Mouse (Mus musculus): Measurements from ENCODE around the gene Rfx7. TPM values are rescaled to one million over a fixed set of nuclear protein-coding genes. Genes with fewer than 3 reads are reported as not detected.
A peak's percentile ranks its signal among the peaks of the same experiment; 100 is the strongest.

Gene Rfx7
- 16.5 and 16.8 TPM in 2 replicates for polyA plus RNA-seq (2016; fragmentation: Nextera tagmentation; extraction: Ambion mirVana)

GRCm38 (mm10) chr9:72531996-72532380 is at the start of gene Rfx7:
Gene Rfx7, plus strand, starts transcription at chr9:72532240.
- H3K9me3 ChIP-seq, result no peaks in the 10 kb centered on the region
- H3K27ac ChIP-seq, result peak within 1 kb of the TSS; percentile 98
- peak; percentile 70 for DNase-seq (ENCODE audit: extremely low spot score, low spot score)
- 2% methylated on average over 50 of the region's 63 CpGs for WGBS
- peak within 1 kb of the TSS; percentile 90 for H3K4me3 ChIP-seq
- no peaks in the 10 kb centered on the region for H3K36me3 ChIP-seq (replicated peaks)
- H3K4me1 ChIP-seq, result peaks cover 44% of the 10 kb centered on the region
- H3K27me3 ChIP-seq (ENCODE audit: poor library complexity, severe bottlenecking), result no peaks in the 10 kb centered on the region

- H3K4me1 ChIP-seq, result peaks cover 16% of the 10 kb centered on the region
- H3K27me3 ChIP-seq (ENCODE audit: poor library complexity, severe bottlenecking), result no peaks in the 10 kb centered on the region
- peaks cover 59% of the 10 kb centered on the region for H3K36me3 ChIP-seq (replicated peaks)
- DNase-seq (ENCODE audit: extremely low spot score, low spot score), result no peak
- H3K27ac ChIP-seq, result no peak overlapping the region
- no peak overlapping the region for H3K4me3 ChIP-seq
- no peaks in the 10 kb centered on the region for H3K9me3 ChIP-seq
Observed at GRCm38 (mm10) chr9:72488523-72488922, 43.5 kb upstream of the Rfx7 start.

DNA sequence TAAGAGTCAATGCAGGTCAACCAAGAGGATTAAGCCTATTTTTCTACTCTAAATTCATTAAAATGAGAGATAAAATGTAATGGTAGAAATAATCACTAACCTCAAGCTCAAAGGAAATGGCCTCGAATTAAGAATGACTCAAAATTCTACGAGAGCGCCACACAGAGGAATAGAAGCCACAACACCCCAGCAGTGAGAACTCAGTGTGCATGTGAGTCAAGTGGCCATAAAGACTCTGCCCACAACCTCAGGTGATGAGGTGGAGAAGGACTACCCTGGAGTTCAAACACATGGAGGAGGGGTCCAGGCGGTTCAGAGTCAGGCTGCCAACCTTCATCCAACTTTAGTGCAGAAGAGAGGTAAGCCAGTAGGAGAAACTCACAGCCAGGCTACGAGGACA is 42.9 kb upstream of the Rfx7 start:
- no peak overlapping the region for H3K27ac ChIP-seq
- no peaks in the 10 kb centered on the region for H3K27me3 ChIP-seq (ENCODE audit: poor library complexity, severe bottlenecking)
- no peak overlapping the region for H3K4me3 ChIP-seq
- peaks cover 54% of the 10 kb centered on the region for H3K36me3 ChIP-seq (replicated peaks)
- WGBS, result 96% methylated on average over 5 of the region's 5 CpGs
- no peaks in the 10 kb centered on the region for H3K9me3 ChIP-seq
- H3K4me1 ChIP-seq, result peaks cover 16% of the 10 kb centered on the region
- DNase-seq (ENCODE audit: extremely low spot score, low spot score), result no peak

DNA sequence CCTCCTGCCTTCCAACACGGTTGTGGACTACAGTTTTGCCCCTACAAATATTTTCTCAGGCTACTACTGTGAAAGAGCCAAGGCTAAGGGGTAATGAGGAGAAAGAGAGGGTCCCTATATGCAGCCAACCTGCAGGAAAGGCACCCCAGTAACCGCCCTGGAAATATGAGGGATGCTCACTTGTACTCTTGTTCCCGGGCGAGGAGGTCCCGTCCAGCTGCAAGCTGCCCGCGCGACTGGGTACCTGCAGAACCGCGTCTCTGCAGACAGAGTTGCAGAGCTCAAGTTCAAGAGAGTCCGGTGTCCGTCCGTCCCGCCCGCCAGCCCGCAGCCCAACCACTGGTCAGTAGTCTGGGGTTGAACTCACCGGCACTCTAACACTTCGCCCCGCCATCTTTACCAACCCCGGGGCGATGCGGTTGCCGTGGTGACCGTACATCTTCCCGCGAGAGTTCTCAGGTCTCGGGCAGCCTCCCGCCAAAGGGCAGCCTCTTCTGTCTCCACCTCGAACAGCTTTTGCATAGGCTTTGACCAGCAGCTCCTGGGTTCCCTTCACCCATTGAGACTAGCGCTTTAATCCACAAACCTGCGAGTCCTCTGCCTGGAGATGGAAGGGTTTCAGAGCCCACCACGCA is 40.4 kb upstream of the Rfx7 start:
- H3K4me1 ChIP-seq, result peaks cover 16% of the 10 kb centered on the region
- DNase-seq (ENCODE audit: extremely low spot score, low spot score), result peak; percentile 93
- H3K36me3 ChIP-seq (replicated peaks), result peaks cover 30% of the 10 kb centered on the region
- 0% methylated on average over 32 of the region's 32 CpGs for WGBS
- peak overlapping the region; percentile 96 for H3K27ac ChIP-seq
- H3K27me3 ChIP-seq (ENCODE audit: poor library complexity, severe bottlenecking), result no peaks in the 10 kb centered on the region
- H3K9me3 ChIP-seq, result no peaks in the 10 kb centered on the region
- peak overlapping the region; percentile 85 for H3K4me3 ChIP-seq

GRCm38 (mm10) chr9:72492194-72492565 is 39.9 kb upstream of the Rfx7 start, which contains the start of gene Tex9:
Gene Tex9, minus strand, starts transcription at chr9:72492212.
- Histone ChIP-seq H3K36me3 (replicated peaks) (peaks cover 25% of the 10 kb centered on the region), H3K27me3 (ENCODE audit: poor library complexity, severe bottlenecking) (no peaks in the 10 kb centered on the region), H3K27ac (peak within 1 kb of the TSS; percentile 96), H3K4me3 (peak within 1 kb of the TSS; percentile 85), H3K9me3 (no peaks in the 10 kb centered on the region), H3K4me1 (peaks cover 16% of the 10 kb centered on the region)
- no peak for DNase-seq (ENCODE audit: extremely low spot score, low spot score)
- 17% methylated on average over 6 of the region's 6 CpGs for WGBS

GRCm38 (mm10) chr9:72493465-72493864 is 38.6 kb upstream of the Rfx7 start:
- H3K36me3 ChIP-seq (replicated peaks), result peaks cover 13% of the 10 kb centered on the region
- no peaks in the 10 kb centered on the region for H3K9me3 ChIP-seq
- H3K27me3 ChIP-seq (ENCODE audit: poor library complexity, severe bottlenecking), result no peaks in the 10 kb centered on the region
- peaks cover 16% of the 10 kb centered on the region for H3K4me1 ChIP-seq
- no peak for DNase-seq (ENCODE audit: extremely low spot score, low spot score)
- no peak overlapping the region for H3K27ac ChIP-seq
- WGBS, result 92% methylated on average over 2 of the region's 2 CpGs
- no peak overlapping the region for H3K4me3 ChIP-seq

DNA sequence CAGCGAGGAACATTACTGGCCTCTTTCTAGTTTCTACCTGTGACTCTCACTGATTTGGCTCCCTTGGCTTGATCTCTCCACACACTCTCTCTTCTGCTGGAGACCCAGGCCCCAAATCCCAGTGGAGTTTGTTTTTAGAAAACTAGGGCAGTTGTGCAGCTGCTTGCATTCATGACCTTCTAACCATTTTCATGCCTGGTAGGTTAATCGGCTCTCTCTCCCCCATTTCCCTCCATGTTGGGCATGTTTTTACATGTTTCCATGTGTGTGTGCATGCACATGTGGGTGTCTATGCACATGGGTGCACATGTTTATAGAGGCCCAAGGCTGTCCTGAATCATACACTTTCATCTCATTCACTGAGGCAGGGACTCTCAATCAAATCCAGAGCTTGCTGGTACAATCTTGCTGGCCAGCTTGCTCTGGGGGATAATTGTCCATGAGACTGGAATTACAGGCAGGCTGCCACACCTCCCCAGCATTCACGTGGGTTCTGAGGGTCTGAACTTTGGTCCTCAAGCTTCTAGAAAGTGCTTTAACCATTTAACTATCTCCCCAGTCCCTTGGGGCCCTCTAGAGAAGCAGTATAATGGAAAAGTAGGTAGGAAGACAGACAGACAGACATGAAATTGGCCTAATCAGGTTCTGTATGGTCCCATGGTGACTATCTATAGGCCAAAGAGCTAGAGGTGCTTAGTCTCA is 37.9 kb upstream of the Rfx7 start:
- Histone ChIP-seq H3K4me3 (no peak overlapping the region), H3K27ac (no peak overlapping the region), H3K27me3 (ENCODE audit: poor library complexity, severe bottlenecking) (no peaks in the 10 kb centered on the region), H3K9me3 (no peaks in the 10 kb centered on the region), H3K36me3 (replicated peaks) (peaks cover 6% of the 10 kb centered on the region), H3K4me1 (peaks cover 16% of the 10 kb centered on the region)
- WGBS, result 89% methylated on average over 3 of the region's 3 CpGs
- no peak for DNase-seq (ENCODE audit: extremely low spot score, low spot score)

GRCm38 (mm10) chr9:72496691-72497090 is 35.3 kb upstream of the Rfx7 start:
- H3K27me3 ChIP-seq (ENCODE audit: poor library complexity, severe bottlenecking), result no peaks in the 10 kb centered on the region
- no peaks in the 10 kb centered on the region for H3K9me3 ChIP-seq
- H3K36me3 ChIP-seq (replicated peaks), result no peaks in the 10 kb centered on the region
- H3K27ac ChIP-seq, result no peak overlapping the region
- WGBS, result 79% methylated on average over 2 of the region's 2 CpGs
- DNase-seq (ENCODE audit: extremely low spot score, low spot score), result no peak
- H3K4me3 ChIP-seq, result no peak overlapping the region
- H3K4me1 ChIP-seq, result peaks cover 8% of the 10 kb centered on the region

GRCm38 (mm10) chr9:72497171-72497570 is 34.9 kb upstream of the Rfx7 start:
- H3K4me3 ChIP-seq, result no peak overlapping the region
- H3K27ac ChIP-seq, result no peak overlapping the region
- no peak for DNase-seq (ENCODE audit: extremely low spot score, low spot score)
- no peaks in the 10 kb centered on the region for H3K9me3 ChIP-seq
- H3K36me3 ChIP-seq (replicated peaks), result no peaks in the 10 kb centered on the region
- 77% methylated on average over 3 of the region's 3 CpGs for WGBS
- H3K4me1 ChIP-seq, result peaks cover 4% of the 10 kb centered on the region
- H3K27me3 ChIP-seq (ENCODE audit: poor library complexity, severe bottlenecking), result no peaks in the 10 kb centered on the region

DNA sequence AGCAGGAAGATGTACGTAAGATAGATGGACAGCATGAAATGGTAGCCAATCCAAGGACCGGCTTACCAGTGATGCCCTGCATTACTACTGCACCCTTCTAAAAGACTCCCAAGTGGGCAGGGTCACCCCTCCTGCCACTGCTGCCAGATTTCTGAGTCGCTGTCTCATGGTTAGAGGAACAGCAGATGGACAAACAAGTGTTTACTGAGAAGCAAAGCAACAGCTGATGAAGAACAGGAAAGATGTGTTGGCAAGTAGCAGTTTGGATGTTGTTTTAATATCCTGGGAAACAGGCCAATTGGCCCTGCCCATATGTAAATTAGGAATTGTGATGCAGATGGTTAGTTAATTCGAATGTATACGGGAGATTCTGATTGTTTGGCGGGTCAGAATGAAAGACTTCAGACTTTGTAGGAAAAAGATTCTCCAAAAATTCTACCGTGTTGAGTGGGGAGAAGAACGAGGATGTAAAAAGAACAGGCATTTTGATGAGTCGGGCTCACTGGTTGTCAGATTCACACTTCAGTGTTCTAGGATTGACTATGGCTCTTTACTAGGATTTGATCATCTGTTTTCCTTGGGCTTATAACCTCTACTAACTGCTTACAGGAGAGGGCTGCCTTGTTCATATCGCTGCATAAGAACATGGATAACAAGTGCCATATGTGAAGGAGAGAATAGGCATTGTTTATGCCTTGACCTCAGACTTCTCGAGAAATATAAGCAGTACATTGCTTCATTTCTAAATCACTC is 19.6 kb upstream of the Rfx7 start:
- Histone ChIP-seq H3K36me3 (replicated peaks) (no peaks in the 10 kb centered on the region), H3K4me1 (no peaks in the 10 kb centered on the region), H3K27ac (no peak overlapping the region), H3K27me3 (ENCODE audit: poor library complexity, severe bottlenecking) (no peaks in the 10 kb centered on the region), H3K4me3 (no peak overlapping the region), H3K9me3 (no peaks in the 10 kb centered on the region)
- no peak for DNase-seq (ENCODE audit: extremely low spot score, low spot score)
- 64% methylated on average over 11 of the region's 11 CpGs for WGBS

DNA sequence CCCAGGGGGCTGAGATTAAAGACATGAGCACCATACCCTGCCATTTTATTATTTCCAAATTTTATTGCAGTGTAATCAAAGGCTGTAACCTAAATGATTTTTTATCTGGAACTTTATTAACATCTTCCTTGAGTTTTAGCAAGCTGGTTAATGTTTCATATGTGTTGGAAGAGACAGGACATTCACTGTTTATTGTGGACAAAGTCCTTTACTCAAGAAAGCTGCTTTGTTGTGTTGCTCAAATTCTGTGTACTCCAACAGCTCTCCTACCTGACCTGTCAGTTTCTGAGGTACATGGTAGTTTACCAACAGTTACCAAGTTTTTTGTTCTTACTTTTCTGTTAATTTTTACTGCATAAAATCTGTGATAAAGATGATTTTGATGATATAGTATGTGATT is 16.7 kb upstream of the Rfx7 start:
- Histone ChIP-seq H3K27me3 (ENCODE audit: poor library complexity, severe bottlenecking) (no peaks in the 10 kb centered on the region), H3K27ac (no peak overlapping the region), H3K4me1 (no peaks in the 10 kb centered on the region), H3K9me3 (no peaks in the 10 kb centered on the region), H3K4me3 (no peak overlapping the region), H3K36me3 (replicated peaks) (no peaks in the 10 kb centered on the region)
- DNase-seq (ENCODE audit: extremely low spot score, low spot score), result no peak

GRCm38 (mm10) chr9:72519246-72519645 is 12.8 kb upstream of the Rfx7 start:
- no peaks in the 10 kb centered on the region for H3K9me3 ChIP-seq

DNA sequence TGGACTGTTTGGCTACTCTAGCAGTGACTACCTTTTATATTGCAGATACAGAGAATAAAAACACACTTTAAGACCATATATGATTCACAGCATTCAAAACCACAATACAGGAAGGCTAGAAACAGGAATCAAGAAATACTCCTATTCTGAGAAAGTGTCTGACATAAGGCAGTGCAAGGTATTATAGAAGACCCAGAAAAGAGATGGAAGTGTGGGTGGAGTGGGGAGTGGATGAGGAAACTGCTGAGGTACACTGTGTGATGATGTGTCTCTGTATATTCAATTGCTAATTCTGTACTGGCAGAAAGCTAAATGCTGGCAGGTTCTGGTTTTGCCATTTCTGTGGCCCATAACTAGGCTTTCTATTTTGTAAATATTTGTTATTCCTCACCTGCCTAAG is 11.2 kb upstream of the Rfx7 start:
- Histone ChIP-seq H3K4me1 (no peaks in the 10 kb centered on the region), H3K27me3 (ENCODE audit: poor library complexity, severe bottlenecking) (no peaks in the 10 kb centered on the region), H3K27ac (no peak overlapping the region), H3K36me3 (replicated peaks) (no peaks in the 10 kb centered on the region), H3K9me3 (no peaks in the 10 kb centered on the region), H3K4me3 (no peak overlapping the region)
- DNase-seq (ENCODE audit: extremely low spot score, low spot score), result no peak

More at GRCm38 (mm10) chr9:72519246-72519645, 12.8 kb upstream of the Rfx7 start:
- no peaks in the 10 kb centered on the region for H3K27me3 ChIP-seq (ENCODE audit: poor library complexity, severe bottlenecking)
- H3K4me1 ChIP-seq, result no peaks in the 10 kb centered on the region
- no peak overlapping the region for H3K4me3 ChIP-seq
- H3K36me3 ChIP-seq (replicated peaks), result no peaks in the 10 kb centered on the region
- no peak for DNase-seq (ENCODE audit: extremely low spot score, low spot score)
- no peak overlapping the region for H3K27ac ChIP-seq

Measured in forebrain, embryonic 10.5 days (tissue).